8 mouse cellular contexts compared by ENCODE assay signal in the genomic region with DNA sequence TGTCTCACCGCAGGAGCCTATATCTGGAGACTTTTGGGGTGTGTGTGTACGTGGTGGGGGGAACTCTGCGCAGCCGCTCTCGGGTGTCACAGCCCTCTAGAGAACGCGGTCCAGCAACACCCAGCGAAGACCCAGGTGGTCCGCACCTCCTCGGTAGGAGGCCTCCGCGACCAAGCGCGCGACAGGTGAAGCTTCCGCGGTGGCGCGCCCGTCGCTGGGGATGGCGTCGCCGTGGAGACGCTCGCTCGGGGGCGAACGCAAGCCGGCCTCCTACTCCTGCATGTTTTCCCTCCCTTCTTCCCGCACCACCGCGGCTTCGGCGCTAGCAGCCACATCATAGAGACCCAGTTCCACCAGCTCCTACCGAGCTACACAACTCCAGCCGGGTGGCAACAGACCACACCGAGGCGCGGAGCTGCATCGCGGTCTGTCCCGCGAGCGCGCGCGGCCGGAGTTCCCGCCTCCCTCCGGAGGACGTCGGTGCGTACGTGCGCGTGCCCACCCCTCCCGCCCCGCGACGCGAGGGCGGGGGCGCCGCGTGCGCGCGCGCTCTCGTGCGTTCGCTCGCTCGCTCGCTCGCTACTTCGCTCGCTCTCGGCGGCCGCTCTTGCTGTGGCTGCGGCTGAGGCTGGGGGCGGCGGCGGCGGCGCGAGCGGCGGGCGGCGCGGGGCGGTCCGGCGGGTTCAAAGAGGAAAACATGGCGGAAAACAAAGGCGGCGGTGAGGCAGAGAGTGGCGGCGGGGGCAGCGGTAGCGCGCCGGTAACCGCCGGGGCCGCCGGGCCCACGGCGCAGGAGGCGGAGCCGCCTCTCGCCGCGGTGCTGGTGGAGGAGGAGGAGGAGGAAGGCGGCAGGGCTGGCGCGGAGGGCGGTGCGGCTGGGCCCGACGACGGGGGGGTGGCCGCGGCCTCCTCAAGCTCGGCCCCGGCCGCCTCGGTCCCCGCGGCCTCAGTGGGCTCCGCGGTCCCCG. TPM values are rescaled to one million over a fixed set of nuclear protein-coding genes. Genes with fewer than 3 reads are reported as not detected.
DNase-seq lines count a peak whose midpoint lies in the region; ATAC-seq lines count a peak whose summit lies in the region.

A gene (plus strand): TSS at position 112 of the 968 bp plus-strand sequence.

- peaks cover 14% of the 10 kb centered on the region for H3K36me3 ChIP-seq in megakaryocyte, embryonic 14.5 days (replicated peaks; ENCODE audit: low read length)

- peak within 1 kb of the TSS; percentile 99 for H3K4me3 ChIP-seq in megakaryocyte, embryonic 14.5 days (replicated peaks)

- peaks cover 31% of the 10 kb centered on the region for H3K4me1 ChIP-seq in megakaryocyte, embryonic 14.5 days

- no peaks in the 10 kb centered on the region for H3K9me3 ChIP-seq in megakaryocyte, embryonic 14.5 days

- peak; percentile 67 for ATAC-seq in common myeloid progenitor, adult 5-6 weeks (replicated peaks; ENCODE audit: low read depth, poor library complexity, severe bottlenecking)

- H3K27me3 ChIP-seq in megakaryocyte, embryonic 14.5 days (replicated peaks): no peaks in the 10 kb centered on the region

- DNase-seq in ZHBTc4 (ENCODE audit: low read depth, low spot score): peak; percentile 96
- peak; percentile 75 to 78 for DNase-seq in gastrocnemius, adult 8-10 months (ENCODE audit: low spot score in 2 of 2)
- peak; percentile 68 for DNase-seq in hindlimb bud, embryonic 11.5 days (ENCODE audit: extremely low spot score, low read depth, low spot score)
- DNase-seq in left cerebral cortex, adult 8-10 months (ENCODE audit: low spot score in 2 of 2): peak; percentile 82 to 87
- peak; percentile 93 for DNase-seq in right cerebral cortex, postnatal 10 days (ENCODE audit: low spot score in 2 of 2)
- peak; percentile 84 for DNase-seq in urinary bladder, postnatal 25 days (ENCODE audit: low spot score)

RNA-seq across cellular contexts. Expression of the gene that starts here (rescaled TPM):
- total RNA-seq in common myeloid progenitor, adult 5-6 weeks (2017): 90.1 and 97.9 TPM in 2 replicates
- total RNA-seq in gastrocnemius, adult 8-10 months (2022): 10 to 100 TPM in 3 of 4 experiments, 1 to 10 TPM in 1; 9.2 to 12.4 (median 11.5) TPM
- total RNA-seq in left cerebral cortex, adult 8-10 months (2022): 10 to 100 TPM; 46.9 to 57.8 (median 51.7) TPM
- polyA plus RNA-seq in megakaryocyte, embryonic 14.5 days (2012; ENCODE audit: insufficient read depth, low replicate concordance): 0.53 and 1.3 TPM in 2 replicates

Comparison
In these comparisons a context has a peak if more than half of its experiments do, and no peak if none do; other contexts are left out.
1. Peak in every context shown above with its lines: DNase-seq, ATAC-seq and H3K4me3 ChIP-seq.